Mouse (Mus musculus): ENCODE data around the gene Cdk10. TPM values are rescaled to one million over a fixed set of nuclear protein-coding genes. Genes with fewer than 3 reads are reported as not detected.
A peak's percentile ranks its signal among the peaks of the same experiment; 100 is the strongest.

Cdk10 gene
- total and polyA plus RNA-seq, 2 experiments: 18.2 to 45.1 TPM

DNA sequence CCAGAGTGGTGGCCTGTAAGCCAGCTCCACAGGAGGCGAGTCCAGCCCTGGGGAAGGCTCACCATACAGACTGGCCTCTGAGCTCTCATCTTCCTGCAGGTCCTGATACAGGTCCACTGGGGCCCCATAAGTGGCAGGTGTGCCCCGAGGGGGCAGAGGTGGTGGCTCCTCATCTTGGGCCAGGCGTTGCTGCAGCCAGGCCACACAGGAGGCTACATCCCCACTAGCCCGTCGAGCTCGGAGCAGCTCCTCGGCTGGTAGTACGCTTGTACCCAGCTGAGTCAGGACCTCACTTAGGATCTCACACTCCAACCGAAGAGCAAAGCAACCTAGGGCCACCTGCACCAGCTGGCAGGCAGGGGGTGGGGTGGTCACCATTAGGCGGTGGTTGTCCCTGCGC lies 9.1 kb downstream of the Cdk10 start:
- no peak for DNase-seq (ENCODE audit: extremely low read depth, low read depth, low spot score)
- Histone ChIP-seq H3K36me3 (ENCODE audit: control insufficient read depth, insufficient read depth, low read length) (no peaks in the 10 kb centered on the region), H3K27me3 (ENCODE audit: control insufficient read depth, insufficient read depth, low read length) (no peaks in the 10 kb centered on the region), H3K9ac (ENCODE audit: low read depth, low read length) (peak overlapping the region; percentile 7; the same call in 1 of the 2 replicates), H3K79me2 (ENCODE audit: control insufficient read depth, insufficient read depth, low read length) (peaks cover 5% of the 10 kb centered on the region; the same call in 1 of the 2 replicates), H3K27ac (replicated peaks; ENCODE audit: insufficient read depth, low read depth, low read length) (no peak overlapping the region), H3K4me3 (ENCODE audit: insufficient read depth, low read depth, low read length) (no peak overlapping the region), H3K4me1 (ENCODE audit: control insufficient read depth, insufficient read depth, low read length) (peaks cover 17% of the 10 kb centered on the region)
- TF ChIP-seq POLR2A (IDR thresholded peaks at IDR 0.05; ENCODE audit: extremely low read depth, insufficient read depth, low read length) (no peak), CTCF (IDR thresholded peaks at IDR 0.05; ENCODE audit: low read depth, low read length) (no peak)
- WGBS: 80% methylated on average over 11 of the region's 11 CpGs

DNA sequence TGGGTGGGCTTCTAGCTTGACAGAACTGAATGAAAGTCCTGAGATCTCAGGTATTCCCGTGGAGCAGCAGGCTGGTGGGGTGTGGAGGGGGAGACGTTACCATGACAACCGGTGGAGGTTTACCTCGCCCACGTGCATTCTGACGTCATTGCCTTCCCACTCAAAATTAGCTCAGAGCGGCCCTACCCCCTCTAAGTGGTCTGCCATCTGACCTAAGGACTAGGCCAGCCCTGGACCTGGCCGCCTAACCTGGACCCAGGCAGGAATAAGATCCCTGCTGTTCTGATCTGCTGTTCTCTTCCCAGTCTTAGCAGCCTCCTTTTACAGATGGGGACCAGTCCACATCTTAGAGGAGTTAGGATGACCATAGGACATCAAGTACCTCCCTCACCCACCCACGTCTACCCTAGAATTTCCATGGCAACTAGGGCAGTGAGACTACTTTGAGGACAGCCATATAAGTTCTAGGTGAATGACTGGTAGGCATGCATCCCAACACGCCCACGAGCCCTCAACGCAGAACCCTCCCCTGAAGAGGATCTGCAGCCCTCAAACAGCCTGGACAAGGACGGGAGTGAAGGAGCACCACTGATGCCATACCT lies 10.4 kb downstream of the Cdk10 start:
- Histone ChIP-seq H3K27me3 (ENCODE audit: control insufficient read depth, insufficient read depth, low read length) (no peaks in the 10 kb centered on the region), H3K9ac (ENCODE audit: low read depth, low read length) (peak overlapping the region; percentile 86), H3K4me1 (ENCODE audit: control insufficient read depth, insufficient read depth, low read length) (peaks cover 17% of the 10 kb centered on the region), H3K27ac (replicated peaks; ENCODE audit: insufficient read depth, low read depth, low read length) (peak overlapping the region; percentile 91), H3K36me3 (ENCODE audit: control insufficient read depth, insufficient read depth, low read length) (no peaks in the 10 kb centered on the region), H3K79me2 (ENCODE audit: control insufficient read depth, insufficient read depth, low read length) (peaks cover 5% of the 10 kb centered on the region; the same call in 1 of the 2 replicates), H3K4me3 (ENCODE audit: insufficient read depth, low read depth, low read length) (peak overlapping the region; percentile 79)
- no peak for TF ChIP-seq POLR2A (IDR thresholded peaks at IDR 0.05; ENCODE audit: extremely low read depth, insufficient read depth, low read length)
- TF ChIP-seq CTCF (IDR thresholded peaks at IDR 0.05; ENCODE audit: low read depth, low read length): no peak
- DNase-seq (ENCODE audit: extremely low read depth, low read depth, low spot score): peak; percentile 13
- 17% methylated on average over 13 of the region's 13 CpGs for WGBS

- Histone ChIP-seq H3K9ac (ENCODE audit: low read depth, low read length) (peak within 1 kb of the TSS; percentile 86), H3K36me3 (ENCODE audit: control insufficient read depth, insufficient read depth, low read length) (no peaks in the 10 kb centered on the region), H3K79me2 (ENCODE audit: control insufficient read depth, insufficient read depth, low read length) (peaks cover 5% of the 10 kb centered on the region; the same call in 1 of the 2 replicates), H3K27ac (replicated peaks; ENCODE audit: insufficient read depth, low read depth, low read length) (peak within 1 kb of the TSS; percentile 91), H3K27me3 (ENCODE audit: control insufficient read depth, insufficient read depth, low read length) (no peaks in the 10 kb centered on the region), H3K4me1 (ENCODE audit: control insufficient read depth, insufficient read depth, low read length) (peaks cover 17% of the 10 kb centered on the region), H3K4me3 (ENCODE audit: insufficient read depth, low read depth, low read length) (peak within 1 kb of the TSS; percentile 79)
- DNase-seq (ENCODE audit: extremely low read depth, low read depth, low spot score): peak; percentile 98
- TF ChIP-seq POLR2A (IDR thresholded peaks at IDR 0.05; ENCODE audit: extremely low read depth, insufficient read depth, low read length): peak; percentile 87
- TF ChIP-seq CTCF (IDR thresholded peaks at IDR 0.05; ENCODE audit: low read depth, low read length): peak; percentile 36; the same call in 1 of the 2 replicates
- WGBS: under 1% methylated on average over 57 of the region's 57 CpGs
These were observed 11.2 kb downstream of the Cdk10 start, which contains the start of gene Spata2l for GRCm38 (mm10) chr8:123235520-123236497. Gene Spata2l, minus strand, starts transcription at chr8:123236233.

DNA sequence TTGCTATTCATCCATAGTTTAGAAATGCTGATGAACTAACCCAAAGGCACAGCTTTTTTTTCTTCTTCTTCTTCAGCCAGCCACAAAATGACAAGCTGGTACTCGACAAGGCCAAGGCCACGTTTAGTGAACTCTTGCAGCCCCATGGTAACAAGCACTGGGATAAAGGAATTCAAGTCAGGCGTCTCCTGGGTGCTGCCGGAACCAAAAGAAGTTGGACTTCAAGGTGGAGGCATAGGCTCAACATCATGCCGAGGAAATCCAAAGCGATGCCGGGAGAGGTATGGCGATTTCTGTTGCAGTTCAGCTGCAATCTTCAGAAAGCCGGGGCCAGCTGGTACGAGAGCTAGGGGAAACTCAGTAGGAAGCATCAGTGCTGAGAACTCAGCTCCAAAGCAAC lies 14.8 kb downstream of the Cdk10 start:
- TF ChIP-seq CTCF (IDR thresholded peaks at IDR 0.05; ENCODE audit: low read depth, low read length) (no peak), POLR2A (IDR thresholded peaks at IDR 0.05; ENCODE audit: extremely low read depth, insufficient read depth, low read length) (no peak)
- Histone ChIP-seq H3K79me2 (ENCODE audit: control insufficient read depth, insufficient read depth, low read length) (peaks cover 5% of the 10 kb centered on the region; the same call in 1 of the 2 replicates), H3K9ac (ENCODE audit: low read depth, low read length) (no peak overlapping the region), H3K4me3 (ENCODE audit: insufficient read depth, low read depth, low read length) (no peak overlapping the region), H3K27ac (replicated peaks; ENCODE audit: insufficient read depth, low read depth, low read length) (no peak overlapping the region), H3K27me3 (ENCODE audit: control insufficient read depth, insufficient read depth, low read length) (no peaks in the 10 kb centered on the region), H3K4me1 (ENCODE audit: control insufficient read depth, insufficient read depth, low read length) (peaks cover 34% of the 10 kb centered on the region), H3K36me3 (ENCODE audit: control insufficient read depth, insufficient read depth, low read length) (no peaks in the 10 kb centered on the region)
- 95% methylated on average over 10 of the region's 10 CpGs for WGBS
- DNase-seq (ENCODE audit: extremely low read depth, low read depth, low spot score): no peak

DNA sequence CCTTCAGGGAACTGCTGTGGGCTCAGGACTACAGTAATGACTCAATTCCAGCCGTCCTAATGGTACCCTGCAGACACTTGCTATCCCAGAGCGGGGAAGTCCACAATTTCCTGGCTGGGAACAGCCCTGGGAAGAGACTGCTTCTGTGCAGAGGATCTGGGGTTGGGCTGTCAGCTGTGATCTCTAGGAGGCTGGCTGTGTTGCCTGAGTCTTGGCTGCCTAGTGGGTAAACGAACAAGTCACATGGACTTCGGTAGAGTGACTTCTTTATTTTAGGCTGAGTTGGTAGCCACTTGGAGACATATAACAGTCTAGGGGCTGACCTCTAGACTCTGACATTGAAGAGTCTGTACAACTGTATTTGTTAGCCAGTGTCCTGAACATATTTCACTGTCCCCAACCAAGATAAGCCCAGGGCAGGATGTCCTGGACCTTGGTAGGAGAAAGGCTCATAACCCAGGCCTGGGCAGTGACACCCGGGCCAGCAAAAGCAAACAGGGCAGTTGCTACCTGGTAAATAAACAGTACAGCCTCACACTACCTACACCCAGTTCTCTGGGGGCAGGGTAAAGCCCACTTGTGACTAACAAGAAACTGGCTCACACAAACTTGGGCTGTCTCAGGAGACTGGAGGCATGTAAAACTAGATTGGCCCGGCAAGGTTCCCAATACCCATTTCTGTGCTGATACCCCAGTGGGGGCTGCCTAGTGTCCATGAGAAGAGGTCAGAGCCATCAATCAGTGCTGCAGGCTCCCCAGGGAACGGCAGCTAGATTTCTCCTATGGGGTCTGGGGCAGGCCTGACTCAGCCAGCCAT lies 17.7 kb downstream of the Cdk10 start:
- Histone ChIP-seq H3K9ac (ENCODE audit: low read depth, low read length) (peak overlapping the region; percentile 51), H3K4me1 (ENCODE audit: control insufficient read depth, insufficient read depth, low read length) (peaks cover 42% of the 10 kb centered on the region), H3K4me3 (ENCODE audit: insufficient read depth, low read depth, low read length) (no peak overlapping the region), H3K27ac (replicated peaks; ENCODE audit: insufficient read depth, low read depth, low read length) (peak overlapping the region; percentile 96), H3K79me2 (ENCODE audit: control insufficient read depth, insufficient read depth, low read length) (no peaks in the 10 kb centered on the region), H3K36me3 (ENCODE audit: control insufficient read depth, insufficient read depth, low read length) (no peaks in the 10 kb centered on the region), H3K27me3 (ENCODE audit: control insufficient read depth, insufficient read depth, low read length) (no peaks in the 10 kb centered on the region)
- TF ChIP-seq CTCF (IDR thresholded peaks at IDR 0.05; ENCODE audit: low read depth, low read length) (no peak), POLR2A (IDR thresholded peaks at IDR 0.05; ENCODE audit: extremely low read depth, insufficient read depth, low read length) (no peak)
- DNase-seq (ENCODE audit: extremely low read depth, low read depth, low spot score): peak; percentile 96
- 17% methylated on average over 7 of the region's 7 CpGs for WGBS
